Mouse (Mus musculus): ENCODE results near the gene Mcl1. TPM values are rescaled to one million over a fixed set of nuclear protein-coding genes. Genes with fewer than 3 reads are reported as not detected.
"Not testable (repeated sequence)": the region's sequence is repeated elsewhere in the genome, so short reads cannot be mapped to it uniquely, and the experiment has no call there.

The Mcl1 gene
- polyA plus RNA-seq, 1 experiment = 31.9 TPM

- Histone ChIP-seq H3K27me3 (replicated peaks; ENCODE audit: control insufficient read depth, insufficient read depth, low read length) (no peaks in the 10 kb centered on the region), H3K4me3 (ENCODE audit: insufficient read depth, low read depth, low read length) (no peak overlapping the region), H3K27ac (ENCODE audit: insufficient read depth, low read depth, low read length) (peak overlapping the region; percentile 99), H3K4me1 (ENCODE audit: control insufficient read depth, insufficient read depth, low read length) (peaks cover 66% of the 10 kb centered on the region), H3K36me3 (ENCODE audit: control insufficient read depth, insufficient read depth, low read length) (peaks cover 3% of the 10 kb centered on the region)
- WGBS = 34% methylated on average over 7 of the region's 7 CpGs
- TF ChIP-seq CTCF (conservative IDR thresholded peaks at IDR 0.05; ENCODE audit: insufficient read depth, insufficient read length, low read depth, low read length) (no peak), POLR2A (IDR thresholded peaks at IDR 0.05; ENCODE audit: low read depth, low read length) (no peak)
- peak; percentile 56 for DNase-seq
Observed at GRCm38 (mm10) chr3:95668589-95669308, 10.2 kb downstream of the Mcl1 start.

- H3K27me3 ChIP-seq (replicated peaks; ENCODE audit: control insufficient read depth, insufficient read depth, low read length) = no peaks in the 10 kb centered on the region
- peak overlapping the region; percentile 99 for H3K27ac ChIP-seq (ENCODE audit: insufficient read depth, low read depth, low read length)
- no peak for DNase-seq
- TF ChIP-seq POLR2A (IDR thresholded peaks at IDR 0.05; ENCODE audit: low read depth, low read length) (no peak), CTCF (conservative IDR thresholded peaks at IDR 0.05; ENCODE audit: insufficient read depth, insufficient read length, low read depth, low read length) (no peak)
- H3K36me3 ChIP-seq (ENCODE audit: control insufficient read depth, insufficient read depth, low read length) = peaks cover 2% of the 10 kb centered on the region; the same call in 1 of the 2 replicates
- H3K4me3 ChIP-seq (ENCODE audit: insufficient read depth, low read depth, low read length) = no peak overlapping the region
- peaks cover 63% of the 10 kb centered on the region for H3K4me1 ChIP-seq (ENCODE audit: control insufficient read depth, insufficient read depth, low read length)
- WGBS = 81% methylated on average over 3 of the region's 3 CpGs
Observed at GRCm38 (mm10) chr3:95669309-95669665, 10.7 kb downstream of the Mcl1 start.

- peaks cover 59% of the 10 kb centered on the region for H3K4me1 ChIP-seq (ENCODE audit: control insufficient read depth, insufficient read depth, low read length)
- H3K27me3 ChIP-seq (replicated peaks; ENCODE audit: control insufficient read depth, insufficient read depth, low read length); DNase-seq; H3K27ac ChIP-seq (ENCODE audit: insufficient read depth, low read depth, low read length); H3K4me3 ChIP-seq (ENCODE audit: insufficient read depth, low read depth, low read length); H3K36me3 ChIP-seq (ENCODE audit: control insufficient read depth, insufficient read depth, low read length): not testable (repeated sequence)
- TF ChIP-seq CTCF (conservative IDR thresholded peaks at IDR 0.05; ENCODE audit: insufficient read depth, insufficient read length, low read depth, low read length) = 0 out of 2 replicates have a peak, but pooled peaks have one; percentile 13
- WGBS = 86% methylated on average over 3 of the region's 3 CpGs
Observed at GRCm38 (mm10) chr3:95670419-95670818, 11.8 kb downstream of the Mcl1 start.

GRCm38 (mm10) chr3:95671201-95671600 lies 12.6 kb downstream of the Mcl1 start:
- WGBS = 74% methylated on average over 5 of the region's 5 CpGs

GRCm38 (mm10) chr3:95672461-95672860 lies 13.9 kb downstream of the Mcl1 start:
- Histone ChIP-seq H3K4me3 (ENCODE audit: insufficient read depth, low read depth, low read length) (no peak overlapping the region), H3K27me3 (replicated peaks; ENCODE audit: control insufficient read depth, insufficient read depth, low read length) (no peaks in the 10 kb centered on the region), H3K36me3 (ENCODE audit: control insufficient read depth, insufficient read depth, low read length) (no peaks in the 10 kb centered on the region), H3K27ac (ENCODE audit: insufficient read depth, low read depth, low read length) (peak overlapping the region; percentile 83), H3K4me1 (ENCODE audit: control insufficient read depth, insufficient read depth, low read length) (peaks cover 53% of the 10 kb centered on the region)
- no peak for DNase-seq
- 47% methylated on average over 3 of the region's 3 CpGs for WGBS
- TF ChIP-seq POLR2A (IDR thresholded peaks at IDR 0.05; ENCODE audit: low read depth, low read length) (no peak), CTCF (conservative IDR thresholded peaks at IDR 0.05; ENCODE audit: insufficient read depth, insufficient read length, low read depth, low read length) (no peak)

More at GRCm38 (mm10) chr3:95671201-95671600, 12.6 kb downstream of the Mcl1 start:
- Histone ChIP-seq H3K4me3 (ENCODE audit: insufficient read depth, low read depth, low read length) (no peak overlapping the region), H3K36me3 (ENCODE audit: control insufficient read depth, insufficient read depth, low read length) (no peaks in the 10 kb centered on the region), H3K27me3 (replicated peaks; ENCODE audit: control insufficient read depth, insufficient read depth, low read length) (no peaks in the 10 kb centered on the region), H3K4me1 (ENCODE audit: control insufficient read depth, insufficient read depth, low read length) (peaks cover 59% of the 10 kb centered on the region), H3K27ac (ENCODE audit: insufficient read depth, low read depth, low read length) (no peak overlapping the region)
- TF ChIP-seq CTCF (conservative IDR thresholded peaks at IDR 0.05; ENCODE audit: insufficient read depth, insufficient read length, low read depth, low read length) = no peak
- TF ChIP-seq POLR2A (IDR thresholded peaks at IDR 0.05; ENCODE audit: low read depth, low read length) = no peak
- DNase-seq = no peak

GRCm38 (mm10) chr3:95672861-95673706 lies 14.5 kb downstream of the Mcl1 start:
- peaks cover 47% of the 10 kb centered on the region for H3K4me1 ChIP-seq (ENCODE audit: control insufficient read depth, insufficient read depth, low read length)
- no peak for DNase-seq
- H3K27me3 ChIP-seq (replicated peaks; ENCODE audit: control insufficient read depth, insufficient read depth, low read length) = no peaks in the 10 kb centered on the region
- H3K4me3 ChIP-seq (ENCODE audit: insufficient read depth, low read depth, low read length) = no peak overlapping the region
- peak overlapping the region; percentile 83 for H3K27ac ChIP-seq (ENCODE audit: insufficient read depth, low read depth, low read length)
- no peaks in the 10 kb centered on the region for H3K36me3 ChIP-seq (ENCODE audit: control insufficient read depth, insufficient read depth, low read length)
- TF ChIP-seq POLR2A (IDR thresholded peaks at IDR 0.05; ENCODE audit: low read depth, low read length) (no peak), CTCF (conservative IDR thresholded peaks at IDR 0.05; ENCODE audit: insufficient read depth, insufficient read length, low read depth, low read length) (no peak)
- WGBS = 47% methylated on average over 10 of the region's 10 CpGs

GRCm38 (mm10) chr3:95673707-95674211 lies 15.2 kb downstream of the Mcl1 start:
- peak overlapping the region; percentile 83 for H3K27ac ChIP-seq (ENCODE audit: insufficient read depth, low read depth, low read length)
- WGBS = 22% methylated on average over 11 of the region's 11 CpGs
- peak; percentile 45 for DNase-seq
- H3K4me3 ChIP-seq (ENCODE audit: insufficient read depth, low read depth, low read length) = no peak overlapping the region
- no peak for TF ChIP-seq CTCF (conservative IDR thresholded peaks at IDR 0.05; ENCODE audit: insufficient read depth, insufficient read length, low read depth, low read length)
- no peak for TF ChIP-seq POLR2A (IDR thresholded peaks at IDR 0.05; ENCODE audit: low read depth, low read length)
- H3K36me3 ChIP-seq (ENCODE audit: control insufficient read depth, insufficient read depth, low read length) = no peaks in the 10 kb centered on the region
- no peaks in the 10 kb centered on the region for H3K27me3 ChIP-seq (replicated peaks; ENCODE audit: control insufficient read depth, insufficient read depth, low read length)
- peaks cover 41% of the 10 kb centered on the region for H3K4me1 ChIP-seq (ENCODE audit: control insufficient read depth, insufficient read depth, low read length)
